Mouse (Mus musculus): ENCODE data around the gene Cideb.

DNA sequence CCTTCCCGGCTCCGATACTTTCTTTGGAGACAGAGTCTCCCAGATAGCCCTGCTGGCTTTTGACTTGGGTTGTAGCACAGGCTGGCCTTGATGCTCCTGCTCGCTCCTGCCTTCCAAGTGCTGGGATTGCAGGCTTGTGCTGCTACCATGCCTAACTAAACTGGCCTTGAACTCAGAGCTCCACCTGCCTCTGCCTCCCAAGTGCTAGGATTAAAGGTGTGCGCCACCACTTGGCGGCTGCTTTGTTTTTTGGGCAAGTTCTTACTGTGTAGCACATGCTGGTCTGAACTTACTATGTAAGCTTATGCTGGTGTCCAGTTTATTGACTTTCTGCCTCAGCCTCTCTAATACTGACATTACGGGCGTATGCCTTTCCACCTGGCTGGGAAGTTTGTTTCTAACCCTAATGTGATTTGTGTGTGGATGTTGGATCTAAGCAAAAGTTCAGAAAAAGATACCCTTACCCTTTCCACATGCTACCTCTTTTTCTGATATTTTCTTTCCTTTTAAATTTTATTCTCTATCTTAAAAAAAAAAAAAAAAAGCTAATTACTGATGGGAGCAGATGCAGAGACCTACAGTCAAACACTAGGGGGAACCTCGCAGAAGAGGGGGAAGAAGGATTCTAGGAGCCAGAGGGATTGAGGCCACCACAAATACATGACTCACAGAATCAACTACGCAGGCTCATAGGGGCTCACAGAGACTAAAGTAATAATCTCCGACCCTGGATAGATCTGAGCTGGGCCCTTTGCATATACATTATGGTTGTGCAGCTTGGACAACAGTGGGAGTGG, 11.0 kb downstream of the Cideb start:
- TF ChIP-seq CTCF (IDR thresholded peaks at IDR 0.05; ENCODE audit: borderline replicate concordance, control insufficient read depth, extremely low read depth, insufficient read depth, low read length, poor library complexity) (no peak), POLR2A (IDR thresholded peaks at IDR 0.05; ENCODE audit: control insufficient read depth, extremely low read depth, insufficient read depth, low read length, poor library complexity) (no peak)

Data from thymus, adult 2 months (tissue).